ENCODE assay signal across 14 mouse cellular contexts in the genomic region with DNA sequence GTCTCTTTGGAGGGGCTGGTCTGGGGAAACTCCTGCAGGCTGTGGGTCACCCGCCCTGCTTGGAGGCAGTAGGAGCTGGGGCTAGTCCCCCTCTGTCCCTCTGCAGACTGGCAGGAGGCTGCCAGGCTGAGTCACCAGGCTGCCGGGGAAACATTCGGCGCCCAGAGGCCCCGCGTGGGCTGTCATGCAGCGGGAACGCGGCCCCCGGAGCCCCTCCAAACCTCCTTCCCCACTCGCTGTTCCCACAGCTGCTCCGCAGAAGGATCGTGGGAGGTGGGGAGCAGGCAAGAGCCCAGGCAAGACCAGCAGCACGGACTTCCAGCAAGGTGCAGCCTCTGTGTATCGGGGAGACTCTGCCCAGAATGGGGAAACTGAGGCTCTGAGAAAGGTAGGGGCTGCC. TPM values are rescaled to one million over a fixed set of nuclear protein-coding genes. Genes with fewer than 3 reads are reported as not detected.
DNase-seq lines count a peak whose midpoint lies in the region; ATAC-seq and TF ChIP-seq lines count a peak whose summit lies in the region.
"Had no signal": no experiment of that assay in that cellular context is flagged by ENCODE, and none has a peak within 500 bp of the region (broad histone marks: within the 10 kb centered on the region; RNA-seq: fewer than 3 reads in every experiment).

No protein-coding gene starts in this region.

- 61% methylated on average over 15 of the region's 15 CpGs for WGBS in heart, embryonic 11.5 days (ENCODE audit: insufficient replicate concordance)
- WGBS in lung, embryonic 14.5 days: 50% methylated on average over 15 of the region's 15 CpGs
- 71% methylated on average over 15 of the region's 15 CpGs for WGBS in embryonic facial prominence, embryonic 10.5 days
- WGBS in liver, embryonic 12.5 days (ENCODE audit: insufficient replicate concordance): 31% methylated on average over 15 of the region's 15 CpGs

- no peak overlapping the region for H3K4me2 ChIP-seq in heart, embryonic 11.5 days
- H3K4me2 ChIP-seq in lung, embryonic 14.5 days: no peak overlapping the region
- H3K4me2 ChIP-seq in liver, embryonic 12.5 days: peak overlapping the region; percentile 41
- H3K4me2 ChIP-seq: embryonic facial prominence, embryonic 12.5 days had no signal

- no peak overlapping the region for H3K9ac ChIP-seq in heart, embryonic 11.5 days (ENCODE audit: low read depth, low read length)
- H3K9ac ChIP-seq in lung, embryonic 14.5 days: peak overlapping the region; percentile 3; the same call in 1 of the 2 replicates
- H3K9ac ChIP-seq in liver, embryonic 12.5 days: peak overlapping the region; percentile 50
- H3K9ac ChIP-seq: embryonic facial prominence, embryonic 12.5 days had no signal

- H3K9me3 ChIP-seq in heart, embryonic 11.5 days (replicated peaks; ENCODE audit: control insufficient read depth, low read length): no peaks in the 10 kb centered on the region
- no peaks in the 10 kb centered on the region for H3K9me3 ChIP-seq in lung, embryonic 14.5 days (ENCODE audit: low read depth, low read length)
- H3K9me3 ChIP-seq in embryonic facial prominence, embryonic 10.5 days: no peaks in the 10 kb centered on the region
- no peaks in the 10 kb centered on the region for H3K9me3 ChIP-seq in liver, embryonic 12.5 days (replicated peaks)
- H3K9me3 ChIP-seq: embryonic facial prominence, embryonic 12.5 days had no signal

- peaks cover 15% of the 10 kb centered on the region for H3K4me1 ChIP-seq in heart, embryonic 11.5 days (ENCODE audit: control insufficient read depth, insufficient read depth, low read length)
- H3K4me1 ChIP-seq in lung, embryonic 14.5 days (ENCODE audit: insufficient read depth): no peaks in the 10 kb centered on the region; the same call in 1 of the 2 replicates
- H3K4me1 ChIP-seq in embryonic facial prominence, embryonic 10.5 days: peaks cover 46% of the 10 kb centered on the region
- H3K4me1 ChIP-seq in liver, embryonic 12.5 days: peaks cover 73% of the 10 kb centered on the region
- H3K4me1 ChIP-seq: embryonic facial prominence, embryonic 12.5 days had no signal

- H3K27me3 ChIP-seq in heart, embryonic 11.5 days (ENCODE audit: control insufficient read depth, insufficient read depth, low read length): no peaks in the 10 kb centered on the region
- H3K27me3 ChIP-seq in lung, embryonic 14.5 days (ENCODE audit: insufficient read depth, low read length): no peaks in the 10 kb centered on the region
- H3K27me3 ChIP-seq in embryonic facial prominence, embryonic 10.5 days (replicated peaks; ENCODE audit: low read depth, poor library complexity, severe bottlenecking): no peaks in the 10 kb centered on the region
- H3K27me3 ChIP-seq in liver, embryonic 12.5 days (replicated peaks): no peaks in the 10 kb centered on the region
- H3K27me3 ChIP-seq: CH12.LX; embryonic facial prominence, embryonic 12.5 days had no signal

- TF ChIP-seq CTCF in lung, embryonic 14.5 days (IDR thresholded peaks at IDR 0.05; ENCODE audit: low read depth): no peak

- H3K4me3 ChIP-seq in heart, embryonic 11.5 days (ENCODE audit: low read depth, low read length): no peak overlapping the region
- H3K4me3 ChIP-seq in lung, embryonic 14.5 days (ENCODE audit: low read depth, low read length): no peak overlapping the region
- H3K4me3 ChIP-seq in embryonic facial prominence, embryonic 10.5 days: 0 out of 2 replicates have a peak overlapping the region, but pooled peaks have one; percentile 4
- peak overlapping the region; percentile 34 for H3K4me3 ChIP-seq in liver, embryonic 12.5 days
- H3K4me3 ChIP-seq: embryonic facial prominence, embryonic 12.5 days had no signal

- intact Hi-C loops in heart, postnatal 10 days (cut with DNase I): no loop called here

- no peak for ATAC-seq in heart, embryonic 11.5 days (replicated peaks; ENCODE audit: insufficient number of reproducible peaks, low FRiP score, low TSS enrichment)
- ATAC-seq in lung, embryonic 14.5 days (ENCODE audit: insufficient read depth): no peak
- ATAC-seq in liver, embryonic 12.5 days: no peak

- no peak for DNase-seq in heart, postnatal 10 days
- DNase-seq in lung, embryonic 14.5 days: no peak
- no peak for DNase-seq in lung, postnatal 4 days
- DNase-seq in embryonic facial prominence, embryonic 10.5 days (ENCODE audit: low spot score): no peak
- no peak for DNase-seq in spleen, adult 12 weeks (ENCODE audit: low spot score)
- no peak for DNase-seq in embryo, embryonic 10 days (ENCODE audit: low spot score)
- DNase-seq: cerebellum, adult 11 months; kidney, adult 18-20 months; thymus, postnatal 4 days had no signal

- peak overlapping the region; percentile 22; the same call in 1 of the 2 replicates for H3K27ac ChIP-seq in heart, embryonic 11.5 days (ENCODE audit: low read depth, low read length)
- H3K27ac ChIP-seq in lung, embryonic 14.5 days (ENCODE audit: low read depth): no peak overlapping the region
- 0 out of 2 replicates have a peak overlapping the region, but pooled peaks have one; percentile 49 for H3K27ac ChIP-seq in embryonic facial prominence, embryonic 10.5 days (replicated peaks)
- 0 out of 2 replicates have a peak overlapping the region, but pooled peaks have one; percentile 42 for H3K27ac ChIP-seq in liver, embryonic 12.5 days
- H3K27ac ChIP-seq: embryonic facial prominence, embryonic 12.5 days had no signal

- no peaks in the 10 kb centered on the region for H3K36me3 ChIP-seq in heart, embryonic 11.5 days (ENCODE audit: control insufficient read depth, insufficient read depth, low read length)
- H3K36me3 ChIP-seq in lung, embryonic 14.5 days (ENCODE audit: insufficient read depth): no peaks in the 10 kb centered on the region
- no peaks in the 10 kb centered on the region for H3K36me3 ChIP-seq in embryonic facial prominence, embryonic 10.5 days (replicated peaks)
- no peaks in the 10 kb centered on the region for H3K36me3 ChIP-seq in liver, embryonic 12.5 days
- H3K36me3 ChIP-seq: embryonic facial prominence, embryonic 12.5 days had no signal

RNA-seq across cellular contexts. Expression of a gene that starts 4.5 kb away (rescaled TPM):
- 25.5 and 30.0 TPM in 2 replicates for polyA plus RNA-seq in heart, embryonic 11.5 days (2014; fragmentation: Nextera tagmentation; extraction: Ambion mirVana)
- total RNA-seq in heart, postnatal 10 days (2021): 10 to 100 TPM; 25.6 to 28.2 TPM
- polyA plus RNA-seq in lung, embryonic 14.5 days (2014; fragmentation: Nextera tagmentation; extraction: Ambion mirVana): 66.4 and 77.9 TPM in 2 replicates
- 121 and 130 TPM in 2 replicates for polyA plus RNA-seq in embryonic facial prominence, embryonic 10.5 days (2016; fragmentation: Nextera tagmentation; extraction: Ambion mirVana)
- 19.6 and 21.4 TPM in 2 replicates for polyA plus RNA-seq in liver, embryonic 12.5 days (2016; fragmentation: Nextera tagmentation; extraction: Ambion mirVana)

RNA-seq across cellular contexts. Expression of a gene that starts 24.1 kb away (rescaled TPM):
- 36.4 and 37.6 TPM in 2 replicates for polyA plus RNA-seq in heart, embryonic 11.5 days (2014; fragmentation: Nextera tagmentation; extraction: Ambion mirVana)
- total RNA-seq in heart, postnatal 10 days (2021): 10 to 100 TPM; 33.1 to 33.5 TPM
- polyA plus RNA-seq in lung, embryonic 14.5 days (2014; fragmentation: Nextera tagmentation; extraction: Ambion mirVana): 46.1 and 47.9 TPM in 2 replicates
- 51.0 and 58.1 TPM in 2 replicates for polyA plus RNA-seq in embryonic facial prominence, embryonic 10.5 days (2016; fragmentation: Nextera tagmentation; extraction: Ambion mirVana)
- polyA plus RNA-seq in liver, embryonic 12.5 days (2016; fragmentation: Nextera tagmentation; extraction: Ambion mirVana): 37.0 and 40.0 TPM in 2 replicates

RNA-seq across cellular contexts. Expression of a gene that starts 24.1 kb away (rescaled TPM):
- 307 and 329 TPM in 2 replicates for polyA plus RNA-seq in heart, embryonic 11.5 days (2014; fragmentation: Nextera tagmentation; extraction: Ambion mirVana)
- total RNA-seq in heart, postnatal 10 days (2021): 100 to 1,000 TPM; 160 to 173 TPM
- polyA plus RNA-seq in lung, embryonic 14.5 days (2014; fragmentation: Nextera tagmentation; extraction: Ambion mirVana): 286 and 303 TPM in 2 replicates
- polyA plus RNA-seq in embryonic facial prominence, embryonic 10.5 days (2016; fragmentation: Nextera tagmentation; extraction: Ambion mirVana): 293 and 297 TPM in 2 replicates
- 205 and 212 TPM in 2 replicates for polyA plus RNA-seq in liver, embryonic 12.5 days (2016; fragmentation: Nextera tagmentation; extraction: Ambion mirVana)

RNA-seq across cellular contexts. Expression of a gene that starts 37.4 kb away (rescaled TPM):
- polyA plus RNA-seq in heart, embryonic 11.5 days (2014; fragmentation: Nextera tagmentation; extraction: Ambion mirVana): 1.4 and 1.5 TPM in 2 replicates
- total RNA-seq in heart, postnatal 10 days (2021): under 1 TPM; 0.57 to 0.67 TPM
- polyA plus RNA-seq in lung, embryonic 14.5 days (2014; fragmentation: Nextera tagmentation; extraction: Ambion mirVana): 2.7 and 3.6 TPM in 2 replicates
- 2.3 and 4.1 TPM in 2 replicates for polyA plus RNA-seq in embryonic facial prominence, embryonic 10.5 days (2016; fragmentation: Nextera tagmentation; extraction: Ambion mirVana)
- polyA plus RNA-seq in liver, embryonic 12.5 days (2016; fragmentation: Nextera tagmentation; extraction: Ambion mirVana): 0.45 and 0.63 TPM in 2 replicates
- total RNA-seq: liver, adult 2 months had no signal

RNA-seq across cellular contexts. Expression of a gene that starts 43.9 kb away (rescaled TPM):
- polyA plus RNA-seq in heart, embryonic 11.5 days (2014; fragmentation: Nextera tagmentation; extraction: Ambion mirVana): 17.6 and 17.8 TPM in 2 replicates
- total RNA-seq in heart, postnatal 10 days (2021): 1 to 10 TPM; 8.9 to 9.2 TPM
- 27.8 and 28.6 TPM in 2 replicates for polyA plus RNA-seq in lung, embryonic 14.5 days (2014; fragmentation: Nextera tagmentation; extraction: Ambion mirVana)
- polyA plus RNA-seq in embryonic facial prominence, embryonic 10.5 days (2016; fragmentation: Nextera tagmentation; extraction: Ambion mirVana): 30.8 and 31.9 TPM in 2 replicates
- polyA plus RNA-seq in liver, embryonic 12.5 days (2016; fragmentation: Nextera tagmentation; extraction: Ambion mirVana): 23.9 and 24.8 TPM in 2 replicates

Comparison
In these comparisons a context has a peak if more than half of its experiments do, and no peak if none do; other contexts are left out.
1. H3K4me3 ChIP-seq: peak in embryonic facial prominence, embryonic 10.5 days (single experiment) and liver, embryonic 12.5 days (single experiment); none in heart, embryonic 11.5 days (single experiment) and lung, embryonic 14.5 days (single experiment).